Mouse (Mus musculus) CD4-positive helper T cell, adult 2 months (primary cell): Measurements from ENCODE around the gene Pld2.
"Not testable (repeated sequence)": the region's sequence is repeated elsewhere in the genome, so short reads cannot be mapped to it uniquely, and the experiment has no call there.

Source experiments
- DNase-seq: peaks from one replicate; pipeline ENCODE4 v3.0.0-alpha.2; 2012; ENCODE audit warnings: low read depth, missing footprints, low spot score

The Pld2 gene

DNA sequence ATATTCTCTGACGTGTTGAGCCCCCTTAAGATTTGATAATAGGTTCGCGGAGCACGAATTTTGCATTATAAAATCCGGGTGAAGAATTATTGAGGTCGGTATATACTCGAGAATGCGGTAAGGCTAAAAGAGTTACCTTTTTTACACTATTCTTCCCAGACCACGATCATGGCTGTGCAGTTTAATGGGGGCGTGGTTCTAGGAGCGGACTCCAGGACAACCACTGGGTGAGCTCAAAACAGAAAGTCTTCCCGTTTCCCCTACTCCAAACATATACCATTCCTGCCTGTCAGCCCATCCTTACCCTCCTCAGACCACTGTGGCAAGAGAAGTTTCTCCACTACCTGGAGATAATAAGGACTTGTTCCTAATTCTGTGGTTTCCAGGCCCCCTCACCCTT is 14.1 kb upstream of the Pld2 start:
- no peak for DNase-seq

DNA sequence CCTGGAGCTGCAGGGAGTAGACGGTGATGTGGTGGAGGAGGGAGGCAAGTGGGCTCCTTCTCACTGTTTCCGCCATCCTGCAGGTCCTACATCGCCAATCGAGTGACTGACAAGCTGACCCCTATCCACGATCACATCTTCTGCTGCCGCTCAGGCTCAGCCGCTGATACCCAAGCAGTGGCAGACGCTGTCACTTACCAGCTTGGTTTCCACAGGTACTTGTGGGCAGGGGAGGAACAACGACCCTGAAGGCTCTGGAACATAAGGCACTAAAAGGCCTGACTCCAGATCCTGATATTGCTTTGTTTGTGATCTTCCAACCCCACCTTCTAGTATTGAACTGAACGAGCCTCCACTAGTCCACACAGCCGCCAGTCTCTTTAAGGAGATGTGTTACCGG is 13.7 kb upstream of the Pld2 start:
- DNase-seq, result no peak

DNA sequence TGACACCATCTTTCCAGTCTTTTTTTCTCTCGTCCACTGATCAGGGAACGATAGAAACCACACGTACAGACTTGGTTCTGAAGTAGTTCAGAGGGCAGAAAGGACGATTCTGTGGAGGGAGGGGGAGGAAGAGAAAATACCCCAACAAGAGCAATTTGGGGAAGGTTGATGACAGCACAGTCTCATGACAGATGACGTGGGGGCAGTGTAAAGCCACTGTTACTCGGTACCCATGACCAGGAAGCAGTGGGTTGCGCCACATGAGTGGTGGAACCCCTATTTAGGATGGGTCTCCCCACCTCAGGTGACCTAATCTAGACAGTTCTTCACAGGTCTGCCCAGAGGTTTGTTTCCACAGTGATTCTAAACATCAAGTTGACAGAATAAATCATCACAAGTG is 11.3 kb upstream of the Pld2 start:
- DNase-seq, result no peak

DNA sequence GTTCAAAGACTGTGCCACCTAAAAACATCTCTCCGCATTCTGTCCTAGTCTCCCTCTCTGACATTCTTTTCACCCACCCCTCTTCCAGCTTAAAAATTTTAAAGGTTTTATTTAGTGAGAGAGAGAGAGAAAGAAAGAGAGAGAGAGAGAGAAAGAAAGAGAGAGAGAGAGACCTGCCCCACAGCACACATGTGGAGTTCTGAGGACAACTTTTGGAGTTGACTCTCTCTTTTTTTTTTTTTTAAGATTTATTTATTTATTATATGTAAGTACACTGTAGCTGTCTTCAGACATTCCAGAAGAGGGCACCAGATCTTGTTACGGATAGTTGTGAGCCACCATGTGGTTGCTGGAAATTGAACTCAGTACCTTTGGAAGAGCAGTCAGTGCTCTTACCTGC is 8.8 kb upstream of the Pld2 start:
- not testable (repeated sequence) for DNase-seq

DNA sequence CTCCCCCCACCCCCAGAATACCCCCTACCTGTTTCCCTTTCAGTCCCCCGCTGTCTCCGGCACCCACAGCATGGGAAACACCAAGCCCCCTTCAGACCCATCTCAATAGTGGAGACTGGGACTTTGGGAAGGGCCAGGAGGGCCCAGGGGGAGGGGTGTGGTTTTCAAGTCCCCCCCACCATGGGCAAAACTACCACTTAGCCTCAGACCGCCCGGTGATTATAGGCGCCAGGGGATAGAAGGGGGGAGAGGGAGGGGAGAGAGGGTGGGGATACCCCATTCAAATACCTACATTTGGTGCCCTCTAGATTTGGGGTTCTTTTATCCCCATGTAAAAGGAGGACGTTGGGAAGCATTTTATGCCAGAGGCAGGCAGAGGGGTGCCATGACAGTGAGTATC is 7.0 kb upstream of the Pld2 start, which contains the start of gene Gm40193:
Gene Gm40193 (minus strand): TSS at position 101 of the 400 bp plus-strand sequence.
- no peak for DNase-seq

DNA sequence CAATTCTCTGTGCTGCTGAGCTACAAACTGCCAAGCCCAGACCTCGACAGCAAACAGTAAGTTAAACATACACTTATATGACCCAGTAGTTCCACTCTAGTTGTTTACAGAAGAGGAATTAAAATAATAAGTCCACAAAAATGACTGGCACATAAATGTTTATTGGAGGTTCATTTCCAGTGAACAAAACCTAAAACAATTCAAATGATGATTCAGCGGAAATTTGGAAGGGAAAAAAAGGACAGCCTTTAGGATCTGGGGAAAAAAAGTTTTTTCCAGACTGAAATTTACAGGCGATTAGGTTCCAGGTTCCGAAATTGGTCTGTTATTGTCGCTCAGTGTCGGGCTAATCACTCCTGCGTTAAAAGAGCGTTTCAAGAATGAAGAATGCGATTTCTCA is 441 bp upstream of the Pld2 start:
- DNase-seq, result no peak

DNA sequence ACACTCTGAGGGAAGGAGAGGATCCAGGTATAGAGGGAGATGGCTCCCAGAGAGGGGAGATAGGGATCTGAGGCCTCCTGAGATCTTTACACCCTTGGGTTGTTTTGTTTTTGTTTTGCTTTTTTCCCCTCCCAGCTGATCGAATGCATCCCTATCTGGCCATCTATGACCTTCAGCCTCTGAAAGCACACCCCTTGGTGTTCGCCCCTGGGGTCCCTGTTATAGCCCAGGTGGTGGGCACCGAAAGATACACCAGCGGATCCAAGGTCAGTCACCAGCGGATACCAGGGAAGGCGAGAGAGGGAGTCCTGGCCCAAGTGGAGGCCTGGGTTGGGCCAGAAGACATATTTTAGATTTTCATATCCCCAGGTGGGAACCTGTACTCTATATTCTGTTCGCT is 1.1 kb downstream of the Pld2 start:
- no peak for DNase-seq

DNA sequence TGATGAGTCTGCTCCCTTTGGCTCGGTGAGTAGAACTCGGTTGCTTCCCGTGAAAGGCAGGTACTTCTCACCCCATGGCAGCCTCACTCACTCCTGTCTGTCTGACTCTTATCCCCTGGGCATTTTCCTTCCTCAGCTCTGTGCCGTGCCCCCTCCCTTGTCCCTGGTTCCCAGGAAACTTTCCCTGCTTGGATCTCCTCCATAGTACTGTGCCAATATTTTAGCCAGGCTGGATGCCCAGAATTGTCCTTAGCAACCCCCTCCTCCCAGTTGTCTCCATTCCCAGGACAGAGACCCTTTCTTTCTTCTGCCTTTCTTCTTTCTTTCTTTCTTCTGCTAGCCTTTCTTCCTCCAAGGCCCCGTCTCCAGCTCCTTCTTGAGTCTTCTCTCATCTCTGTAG is 1.6 kb downstream of the Pld2 start:
- DNase-seq, result no peak

DNA sequence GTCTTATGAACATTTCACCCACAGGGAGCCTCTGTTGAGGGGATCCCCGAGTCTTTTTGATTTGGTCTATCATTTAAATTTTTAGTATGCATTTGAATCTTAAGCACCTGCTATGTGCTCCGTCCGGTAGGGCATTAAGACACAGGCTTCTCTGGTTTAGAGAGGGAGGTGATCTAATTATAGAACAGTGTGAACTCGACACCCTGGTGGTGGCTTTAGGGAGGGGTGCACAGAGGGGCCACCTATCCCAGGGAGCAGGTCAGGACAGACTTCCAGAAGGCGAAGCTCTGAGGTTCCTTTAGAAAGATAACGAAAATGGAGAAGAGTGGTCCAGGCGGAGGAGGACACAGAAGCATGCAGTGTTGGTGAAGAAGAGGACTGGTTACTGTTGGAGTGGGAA is 4.6 kb downstream of the Pld2 start:
- DNase-seq, result no peak

DNA sequence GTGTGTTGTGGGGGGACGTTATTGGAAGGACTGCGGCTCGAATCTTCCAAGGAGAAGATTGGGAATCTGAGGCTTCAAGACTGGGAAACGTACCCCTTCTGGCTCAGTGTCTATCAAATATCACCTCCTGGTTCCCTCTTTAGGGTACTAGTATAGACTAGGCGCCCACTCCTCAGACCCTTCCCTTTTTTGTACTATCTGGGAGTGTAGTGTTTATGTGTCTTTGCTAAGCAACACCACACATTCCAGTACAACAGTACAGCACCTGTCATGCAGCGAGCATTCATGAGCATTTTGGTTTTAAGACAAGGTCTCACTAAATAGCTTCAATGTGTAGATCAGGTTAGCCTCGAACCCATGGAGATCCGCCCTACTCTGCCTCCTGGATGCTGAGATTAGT is 11.7 kb downstream of the Pld2 start:
- DNase-seq, result no peak

DNA sequence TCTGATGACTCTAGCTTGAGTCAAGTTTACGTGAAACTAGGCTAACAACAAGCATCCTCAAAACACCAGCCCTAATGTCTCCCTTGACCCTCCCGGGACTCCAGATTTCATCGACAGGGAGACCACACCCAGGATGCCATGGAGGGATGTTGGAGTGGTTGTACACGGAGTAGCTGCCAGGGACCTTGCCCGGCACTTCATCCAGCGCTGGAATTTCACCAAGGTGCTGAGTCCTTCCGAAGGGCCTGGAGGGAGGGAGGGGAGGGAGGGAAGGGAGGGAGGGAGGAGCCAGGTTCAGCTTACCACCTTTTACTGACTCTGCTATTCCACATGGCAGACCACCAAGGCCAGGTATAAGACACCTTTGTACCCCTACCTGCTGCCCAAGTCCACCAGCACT is 14.1 kb downstream of the Pld2 start:
- DNase-seq, result no peak

DNA sequence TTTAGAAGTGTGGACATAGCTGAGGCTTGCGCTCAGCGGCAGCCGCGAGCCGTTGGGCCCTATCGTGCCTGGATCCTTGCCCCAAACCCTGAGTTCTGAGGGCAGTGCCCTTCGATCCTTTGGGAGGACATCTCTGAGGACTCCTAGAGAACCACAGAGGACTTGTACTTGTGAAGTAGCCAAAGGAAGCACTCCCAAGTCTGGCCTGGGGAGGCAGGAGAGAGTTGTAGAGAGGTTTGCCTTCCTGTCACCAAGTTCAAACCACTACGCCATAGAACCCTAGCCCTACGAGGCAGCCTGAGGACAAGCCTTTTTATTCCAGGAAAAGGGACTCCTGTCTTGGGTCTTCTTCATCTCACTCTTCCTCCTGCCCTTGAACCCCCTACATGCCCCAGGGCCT is 17.7 kb downstream of the Pld2 start:
- no peak for DNase-seq

DNA sequence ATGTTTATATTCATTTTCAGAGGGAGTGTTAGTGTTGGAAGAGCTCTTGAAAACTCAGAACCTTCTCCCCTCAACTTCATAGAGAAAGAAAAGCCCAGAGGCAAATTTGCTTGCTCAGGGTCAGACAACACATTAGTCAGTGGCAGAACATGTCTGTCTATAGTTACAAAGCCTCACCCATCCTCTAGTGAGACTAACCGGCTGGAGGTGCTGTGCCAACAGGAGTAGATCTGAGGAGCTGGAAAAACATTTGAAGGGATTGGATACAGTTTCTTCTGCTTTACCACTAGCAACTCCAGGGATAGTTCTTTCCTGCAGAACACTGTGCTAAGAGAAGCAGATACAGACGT is 22.0 kb downstream of the Pld2 start:
- peak; percentile 21 for DNase-seq

DNA sequence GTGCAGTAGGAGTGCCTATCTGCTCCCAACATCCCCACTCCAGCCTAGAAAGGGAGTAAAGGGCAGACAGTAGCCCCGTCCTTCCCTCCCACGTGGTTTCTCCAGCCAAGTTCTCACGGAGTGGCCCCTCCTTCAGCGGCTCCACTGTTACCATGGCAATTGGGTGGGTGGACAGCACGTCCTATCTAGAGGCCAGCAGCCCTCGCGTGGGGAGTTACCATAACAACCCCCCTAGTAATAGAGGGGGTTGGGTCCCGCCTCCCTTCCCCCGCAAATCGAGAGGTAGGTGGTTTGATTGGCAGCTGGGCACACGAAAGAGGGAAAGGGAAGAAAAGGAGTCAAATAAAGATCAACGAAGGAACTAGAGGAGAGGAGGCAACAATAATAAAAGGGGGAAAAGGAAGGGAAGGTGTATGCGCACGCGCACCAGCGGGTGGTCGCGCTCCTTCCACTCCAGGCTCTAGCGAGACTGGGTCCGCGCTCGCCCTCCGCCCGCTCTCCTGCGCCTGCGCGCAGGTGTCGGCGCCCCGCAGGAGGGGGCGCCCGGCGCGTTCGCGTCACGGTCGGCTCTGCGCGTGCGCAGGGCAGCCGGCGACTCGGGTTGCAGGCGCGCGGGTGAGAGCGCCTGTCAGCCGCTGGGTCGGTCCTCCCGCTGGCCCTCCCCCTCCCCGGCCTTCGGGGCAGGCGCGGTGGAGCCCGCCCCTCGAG is 22.6 kb downstream of the Pld2 start, which contains the start of gene Mink1:
Gene Mink1 (plus strand): TSS at position 595 of the 708 bp plus-strand sequence.
- DNase-seq, result peak; percentile 93

DNA sequence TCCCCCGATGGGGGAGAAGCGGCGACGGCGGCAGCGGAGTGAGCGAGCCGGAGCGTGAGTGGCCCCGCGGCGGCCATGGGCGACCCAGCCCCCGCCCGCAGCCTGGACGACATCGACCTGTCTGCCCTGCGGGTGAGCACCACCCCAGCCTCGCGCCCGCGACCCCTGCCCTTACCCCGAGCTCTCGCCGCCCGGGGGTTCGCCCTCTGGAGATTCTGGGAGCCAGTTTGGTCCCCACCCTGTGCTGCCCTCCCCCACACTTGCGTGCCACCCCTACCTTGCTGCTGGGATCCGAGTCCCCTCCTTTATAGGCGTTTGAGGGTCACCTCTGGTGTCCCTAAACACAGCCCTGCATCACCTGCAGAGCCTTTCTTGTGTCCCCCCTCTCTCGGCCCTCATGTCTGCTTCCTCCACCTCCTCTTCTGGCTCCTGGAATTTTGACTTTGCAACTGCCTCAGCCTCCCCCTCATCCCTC is 23.2 kb downstream of the Pld2 start:
- DNase-seq, result no peak

DNA sequence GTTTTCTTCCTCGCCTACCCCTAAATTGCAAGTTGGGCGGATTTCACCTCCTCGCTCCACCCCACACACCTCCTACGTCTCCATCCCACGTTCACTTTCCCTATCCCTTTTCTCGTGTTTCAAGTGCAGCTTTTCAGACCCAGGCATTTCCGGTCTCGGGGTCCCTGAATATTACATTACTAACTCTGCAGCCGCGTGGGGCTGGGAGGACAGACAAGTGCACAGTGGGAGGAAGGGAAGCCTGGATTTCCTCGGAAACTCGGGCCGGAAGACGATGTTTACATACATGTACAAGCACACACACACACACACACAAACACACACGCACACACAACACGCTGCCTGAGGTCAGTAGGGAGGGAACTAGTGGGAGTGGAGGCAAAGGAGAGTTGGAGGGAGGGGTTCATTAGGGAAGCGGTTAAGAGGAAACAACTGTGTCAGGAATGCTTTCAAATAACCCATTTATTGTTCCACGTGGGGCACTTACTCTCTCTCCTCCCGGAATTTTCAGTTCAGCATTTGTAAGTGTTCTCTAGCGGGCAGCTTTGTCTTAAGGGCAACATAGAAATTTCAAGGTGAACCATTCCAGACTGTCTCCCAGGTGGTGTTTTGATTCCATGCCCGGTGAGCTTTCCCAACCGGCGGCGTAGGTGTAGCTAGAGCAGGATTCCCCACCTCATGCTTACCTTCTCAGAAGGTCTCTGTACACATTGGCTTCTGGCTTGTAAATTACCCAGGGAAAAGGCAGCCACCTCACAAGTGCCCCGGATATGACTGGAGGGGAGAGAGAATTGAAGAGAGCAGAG is 23.8 kb downstream of the Pld2 start:
- DNase-seq, result peak; percentile 70

DNA sequence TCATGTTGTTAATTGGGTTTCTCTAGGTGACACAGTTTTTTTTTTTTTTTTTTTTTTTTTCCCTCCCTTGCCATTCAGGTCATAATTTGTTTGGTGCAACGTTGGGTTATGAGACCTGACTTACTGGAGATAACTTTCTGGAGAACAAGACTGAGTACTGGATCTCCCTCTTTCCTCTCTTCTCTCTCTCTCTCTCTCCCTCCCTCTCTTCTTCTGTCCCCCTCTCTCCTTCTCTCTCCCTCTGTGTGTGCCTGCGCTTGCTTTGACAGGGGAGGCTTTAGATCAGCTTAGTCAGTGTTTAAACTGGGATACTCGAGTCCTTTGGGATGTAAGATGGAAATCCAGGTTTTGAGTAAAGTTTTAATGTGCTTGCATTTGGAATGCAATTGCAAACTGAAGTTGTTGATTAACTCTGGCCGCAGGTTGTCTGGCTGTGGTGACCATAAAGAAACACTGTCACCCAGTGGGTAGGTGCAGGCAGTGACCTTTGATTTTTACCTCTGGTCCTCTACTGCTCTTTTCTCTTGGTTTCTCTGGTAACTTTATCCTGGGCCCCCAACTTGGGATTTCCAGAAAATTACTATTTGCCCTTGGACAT is 24.5 kb downstream of the Pld2 start:
- no peak for DNase-seq

DNA sequence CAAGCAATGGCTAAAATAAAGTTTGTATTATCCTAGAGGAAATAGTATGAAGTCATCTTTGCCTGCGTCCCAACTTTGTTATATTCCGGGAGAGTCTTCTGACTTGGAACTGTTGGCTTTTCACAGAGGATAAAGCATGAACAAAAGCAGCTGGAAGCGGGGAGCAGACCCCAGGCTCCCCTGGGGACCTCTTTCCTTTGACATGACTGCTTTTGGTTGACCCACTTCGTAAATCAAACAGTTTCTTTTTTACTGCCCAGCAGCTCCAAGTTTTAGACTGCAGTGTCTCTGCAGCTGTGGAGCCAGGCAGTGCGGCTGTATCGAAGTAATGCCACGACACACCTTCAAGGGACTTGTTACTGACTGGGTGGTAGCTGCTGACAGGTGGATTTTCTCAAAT is 26.7 kb downstream of the Pld2 start:
- no peak for DNase-seq

DNA sequence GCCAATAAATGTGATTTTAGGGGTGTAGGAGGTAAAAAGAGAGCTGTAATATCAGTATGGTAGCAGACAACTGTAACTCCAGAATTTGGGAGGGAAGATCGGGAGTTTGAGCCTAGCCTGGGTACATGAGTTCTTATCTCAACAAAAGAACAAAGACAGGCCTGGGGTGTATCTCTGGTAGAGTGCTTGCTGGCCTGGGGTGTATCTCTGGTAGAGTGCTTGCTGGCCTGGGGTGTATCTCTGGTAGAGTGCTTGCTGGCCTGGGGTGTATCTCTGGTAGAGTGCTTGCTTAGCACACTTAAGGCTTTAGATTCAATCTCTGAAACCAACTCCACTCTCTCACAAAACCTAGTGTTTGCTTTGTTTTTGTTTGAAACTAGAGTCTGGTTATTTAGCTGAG is 30.8 kb downstream of the Pld2 start:
- DNase-seq, result not testable (repeated sequence)

DNA sequence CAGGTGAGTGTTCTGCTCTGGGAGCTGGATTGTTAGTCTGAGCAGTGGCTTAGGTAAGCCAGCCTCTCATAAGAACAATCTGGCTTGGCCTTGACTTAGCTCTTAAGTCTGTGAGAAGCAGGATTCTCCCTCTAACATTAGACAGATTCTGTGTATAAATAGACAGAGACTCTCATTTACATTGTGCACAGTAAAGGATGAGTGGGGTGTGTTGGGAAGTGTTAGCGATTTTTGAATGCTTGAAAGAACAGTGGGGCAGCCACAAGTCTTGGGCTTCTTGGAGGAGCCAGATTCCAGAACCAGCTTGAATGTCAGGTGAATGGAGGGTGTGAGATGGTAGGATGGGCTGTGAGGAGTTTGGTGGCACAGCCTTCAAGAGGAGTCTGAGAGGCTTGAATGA is 31.8 kb downstream of the Pld2 start:
- no peak for DNase-seq

DNA sequence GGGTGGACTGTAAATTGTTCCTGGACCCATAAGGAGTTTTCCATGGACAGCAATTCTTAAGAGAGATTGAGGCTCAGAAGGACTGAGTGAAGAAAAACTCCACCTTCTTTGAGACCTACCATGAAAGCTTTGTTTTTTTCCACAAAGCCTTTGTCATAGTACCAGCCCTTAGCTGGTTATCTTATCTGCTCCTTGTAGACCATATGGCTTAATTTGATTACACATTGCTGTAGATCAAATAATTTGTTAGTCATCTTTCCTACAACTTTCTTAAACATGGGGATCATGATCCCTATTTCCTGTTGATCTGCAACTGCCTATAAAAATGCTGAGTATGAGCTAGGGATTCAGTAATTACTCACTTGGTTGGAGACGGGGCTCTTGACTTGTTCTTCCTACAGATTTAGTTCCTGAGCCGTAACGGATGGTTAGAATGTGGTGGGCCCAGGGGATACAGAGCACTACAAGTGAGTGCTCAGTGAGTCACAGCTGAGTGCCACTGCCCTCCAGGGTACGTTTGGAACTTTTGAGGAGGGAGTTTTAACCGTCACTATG is 32.6 kb downstream of the Pld2 start:
- DNase-seq, result no peak

DNA sequence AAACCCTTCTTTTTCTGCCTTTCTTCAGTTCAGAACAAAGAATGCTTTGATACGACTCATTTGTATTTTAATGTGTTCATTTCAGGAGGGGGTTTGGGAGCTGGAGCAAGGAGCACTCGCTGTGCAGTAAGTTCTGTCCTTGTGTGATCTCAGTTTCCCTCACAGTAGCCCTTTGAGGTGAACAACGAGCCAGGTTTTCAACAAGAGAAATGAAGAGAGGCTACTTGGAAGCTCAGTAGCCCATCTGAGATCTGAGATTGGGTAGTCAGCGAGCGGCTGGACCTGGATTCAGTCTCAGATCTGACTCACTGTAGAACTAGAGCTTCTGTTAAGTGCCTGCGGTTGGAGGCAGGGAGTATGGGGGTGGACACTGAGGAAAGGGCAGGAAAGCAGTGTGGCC is 34.0 kb downstream of the Pld2 start:
- DNase-seq, result no peak
